Mouse (Mus musculus) ovary, postnatal 36 days (tissue): Measurements from ENCODE around the gene Ddit4.
"Not testable (repeated sequence)": the region's sequence is repeated elsewhere in the genome, so short reads cannot be mapped to it uniquely, and the experiment has no call there.

Experiments used
- DNase-seq: peaks from one replicate; pipeline ENCODE4 v3.0.0; 2022; ENCODE audit warnings: low spot score, mixed read lengths

Gene Ddit4

DNA sequence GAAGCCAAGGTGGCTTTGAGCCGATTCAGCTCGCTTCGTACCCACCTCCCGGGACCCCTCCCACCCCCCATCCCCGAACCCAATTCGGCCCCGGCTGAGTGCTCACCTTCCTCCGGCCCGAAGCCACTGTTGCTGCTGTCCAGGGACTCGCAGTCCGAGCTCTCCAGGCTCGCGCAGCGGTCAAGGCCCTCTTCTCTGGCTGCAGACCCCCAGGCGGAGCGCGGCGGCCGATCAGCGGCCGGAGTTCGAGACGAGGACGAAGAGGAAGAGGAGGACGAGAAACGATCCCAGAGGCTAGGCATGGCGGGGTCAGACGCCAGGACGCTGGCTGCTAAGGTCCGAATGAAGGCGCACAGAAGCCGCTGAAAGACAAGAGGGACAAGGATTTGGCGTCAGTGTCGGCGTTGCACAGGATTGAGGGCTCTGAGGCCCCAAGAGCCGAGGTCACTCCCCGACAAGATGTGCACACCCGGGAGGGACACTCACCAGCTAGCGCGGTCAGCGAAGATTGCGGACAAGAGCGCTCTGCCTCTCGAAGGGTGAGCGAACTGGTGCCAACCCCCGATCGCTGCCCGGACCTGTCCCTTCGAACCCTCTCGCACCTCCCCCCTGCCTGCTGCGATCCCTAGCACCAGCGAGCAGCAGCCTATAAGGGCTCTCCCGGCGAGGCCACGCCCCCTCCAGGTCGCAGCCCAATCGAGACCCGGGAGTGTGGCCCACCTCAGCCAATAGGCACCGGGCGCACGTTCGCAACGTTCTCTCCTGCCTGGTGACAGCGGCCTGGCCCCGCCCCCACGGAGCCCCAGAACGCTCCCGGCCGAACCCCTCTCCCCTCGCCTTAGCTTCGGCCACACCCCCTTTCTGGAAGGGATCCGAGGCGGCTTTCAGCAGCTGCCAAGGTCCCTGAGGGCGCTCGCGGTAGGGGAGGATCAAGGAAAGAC, at the start of gene Ddit4:
TSS of gene Ddit4 (minus strand) at position 624 of the 941 bp plus-strand sequence.
- DNase-seq, result peak; percentile 100

- no peak for DNase-seq
These were observed 47.4 kb upstream of the Ddit4 start for GRCm38 (mm10) chr10:59999057-59999456.

DNA sequence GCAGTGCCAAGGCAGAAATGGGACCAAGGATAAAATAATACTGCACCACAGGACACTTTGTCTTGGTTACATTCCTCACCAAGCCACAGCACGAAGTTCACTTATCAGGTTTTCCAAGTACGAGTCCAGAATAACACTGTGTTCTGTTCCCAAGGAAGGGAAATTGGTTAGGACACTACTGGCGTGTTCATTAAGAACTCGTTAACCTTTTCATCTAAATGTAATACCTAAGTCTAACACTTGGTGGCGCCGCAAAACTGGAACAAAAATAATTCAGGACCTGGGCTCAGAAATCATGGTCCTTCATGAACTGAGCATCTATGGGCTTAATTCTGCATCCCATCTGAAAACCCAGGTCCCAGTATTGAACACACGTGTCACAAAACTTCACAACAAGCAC, 46.0 kb upstream of the Ddit4 start:
- DNase-seq, result no peak

GRCm38 (mm10) chr10:59995889-59996288, 44.3 kb upstream of the Ddit4 start:
- DNase-seq, result no peak

GRCm38 (mm10) chr10:59993813-59994212, 42.2 kb upstream of the Ddit4 start:
- not testable (repeated sequence) for DNase-seq

DNA sequence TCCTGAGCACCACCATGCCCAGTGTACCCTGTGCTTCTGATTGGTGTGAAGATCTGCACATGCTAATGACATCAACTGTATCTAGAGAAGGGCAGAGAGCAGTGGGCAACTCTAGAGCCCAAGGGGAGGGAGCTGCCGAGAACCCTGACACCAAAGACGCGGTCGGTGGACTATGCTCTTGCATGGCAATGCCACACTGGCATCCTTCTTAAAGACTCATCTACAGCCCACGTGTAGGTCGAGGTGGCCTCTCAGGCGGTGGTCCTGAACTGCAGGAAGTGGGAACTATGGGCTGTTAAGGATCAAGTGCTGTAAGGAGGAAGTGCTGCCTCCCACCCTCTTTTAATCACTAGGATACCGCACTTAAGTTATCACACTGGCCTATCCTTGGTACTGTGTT, 40.4 kb upstream of the Ddit4 start:
- no peak for DNase-seq

- DNase-seq, result no peak
These were observed 39.7 kb upstream of the Ddit4 start for GRCm38 (mm10) chr10:59991262-59991880.

- no peak for DNase-seq
These were observed 38.8 kb upstream of the Ddit4 start for GRCm38 (mm10) chr10:59990393-59990792.

DNA sequence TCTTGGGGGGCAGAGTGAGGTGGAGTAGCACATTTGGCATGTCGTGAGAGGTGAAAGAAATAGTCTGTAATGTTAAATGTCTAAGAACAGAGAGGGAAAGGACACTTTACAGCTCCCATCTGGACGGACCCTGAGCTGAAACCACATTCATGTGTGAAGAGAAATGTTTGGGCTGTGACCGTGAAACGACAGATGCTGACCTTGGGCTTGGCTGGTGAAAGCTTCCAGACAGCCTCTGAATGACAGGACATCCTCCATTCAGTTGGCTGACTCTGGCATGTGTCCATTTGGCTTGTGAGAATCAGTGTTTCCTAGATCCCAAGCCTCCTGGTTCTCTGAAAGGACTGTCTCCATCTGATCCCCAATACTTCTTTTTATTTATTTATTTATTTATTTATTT, 36.4 kb upstream of the Ddit4 start:
- no peak for DNase-seq

DNA sequence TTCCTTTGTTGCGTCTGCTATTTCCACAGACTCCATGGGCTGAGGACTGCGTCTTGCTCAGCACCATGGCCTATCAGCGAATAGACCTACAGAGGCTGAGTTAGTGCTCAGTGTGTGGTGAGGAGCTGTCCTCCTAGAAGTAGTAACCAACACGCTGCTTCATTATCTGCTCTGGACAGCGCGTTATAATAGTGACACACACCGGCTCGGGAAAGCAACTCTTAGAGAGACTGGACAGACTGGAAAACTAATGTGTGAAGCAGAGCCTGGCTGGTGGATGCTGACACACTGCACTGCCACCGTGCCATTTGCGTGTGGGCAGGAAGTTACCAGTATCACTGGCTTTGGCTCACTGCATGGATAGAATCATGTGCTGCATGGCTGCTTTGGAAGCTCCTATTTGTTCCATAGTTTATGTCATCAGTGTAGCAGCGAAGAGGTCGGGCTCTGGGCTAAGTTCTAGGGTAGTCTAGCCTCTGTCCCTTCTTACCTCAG, 30.8 kb upstream of the Ddit4 start:
- DNase-seq, result no peak

DNA sequence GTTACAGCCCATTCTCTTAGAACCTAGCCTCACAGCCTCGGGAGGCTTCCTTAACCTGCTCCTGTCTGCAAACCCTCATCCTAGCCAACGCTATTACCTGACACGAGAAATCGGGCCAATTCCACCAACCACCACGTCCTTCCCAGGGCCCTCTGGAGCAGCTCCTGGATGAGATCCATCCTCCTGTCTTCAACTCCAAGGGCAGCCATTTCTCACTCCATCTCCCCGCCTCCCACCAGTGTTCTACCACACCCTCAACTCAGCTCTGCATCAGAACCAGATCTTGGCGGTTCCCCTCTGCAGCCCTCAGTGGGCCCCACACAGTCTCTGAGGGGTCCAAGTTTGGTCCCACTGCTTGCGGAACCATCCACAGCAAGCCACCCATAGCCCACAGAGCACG, 30.2 kb upstream of the Ddit4 start:
- no peak for DNase-seq

GRCm38 (mm10) chr10:59981336-59981735, 29.7 kb upstream of the Ddit4 start:
- no peak for DNase-seq

DNA sequence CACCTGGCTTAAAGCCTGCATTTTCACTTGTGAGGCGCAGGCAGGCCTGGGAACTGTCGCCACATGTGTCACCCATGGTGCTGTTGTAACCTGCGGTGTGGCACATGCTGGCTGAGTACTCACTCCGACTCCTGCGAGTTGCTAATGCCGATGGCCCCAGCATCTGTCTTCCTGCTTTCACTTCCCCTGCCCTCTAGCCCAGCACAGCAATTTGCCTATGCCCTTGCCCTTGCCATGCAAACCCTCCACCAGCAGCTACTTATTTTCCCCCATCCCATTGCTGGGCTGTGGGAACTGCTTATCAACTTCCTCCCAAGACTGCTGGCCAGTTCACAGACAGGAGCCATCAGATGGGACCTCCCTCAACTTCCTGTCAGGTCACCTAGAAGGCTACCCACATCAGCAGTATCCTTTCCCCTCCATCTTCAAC, 29.2 kb upstream of the Ddit4 start:
- DNase-seq, result no peak

- DNase-seq, result peak; percentile 76
These were observed 27.5 kb upstream of the Ddit4 start for GRCm38 (mm10) chr10:59978873-59979743.

DNA sequence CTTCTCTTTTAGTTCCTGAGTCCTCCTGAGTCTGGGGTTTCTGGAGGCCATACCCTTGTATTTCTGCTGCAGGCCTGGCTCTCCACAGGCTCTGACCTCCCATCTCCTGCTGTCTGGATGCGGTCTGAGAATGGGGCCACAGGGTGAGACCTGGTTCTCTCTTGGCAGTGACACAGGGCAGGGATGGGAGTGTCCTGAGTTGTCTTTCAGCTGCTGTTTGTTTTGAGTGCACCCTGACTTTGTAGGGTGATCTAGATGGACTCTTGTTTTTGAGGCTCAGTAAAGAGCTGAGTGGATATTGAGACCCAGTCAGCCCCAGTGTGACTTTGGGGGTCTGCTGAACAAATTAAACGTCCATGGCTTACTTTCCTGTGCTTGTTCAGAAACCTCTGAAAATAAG, 26.8 kb upstream of the Ddit4 start:
- DNase-seq, result no peak

GRCm38 (mm10) chr10:59977715-59978343, 26.2 kb upstream of the Ddit4 start:
- no peak for DNase-seq

DNA sequence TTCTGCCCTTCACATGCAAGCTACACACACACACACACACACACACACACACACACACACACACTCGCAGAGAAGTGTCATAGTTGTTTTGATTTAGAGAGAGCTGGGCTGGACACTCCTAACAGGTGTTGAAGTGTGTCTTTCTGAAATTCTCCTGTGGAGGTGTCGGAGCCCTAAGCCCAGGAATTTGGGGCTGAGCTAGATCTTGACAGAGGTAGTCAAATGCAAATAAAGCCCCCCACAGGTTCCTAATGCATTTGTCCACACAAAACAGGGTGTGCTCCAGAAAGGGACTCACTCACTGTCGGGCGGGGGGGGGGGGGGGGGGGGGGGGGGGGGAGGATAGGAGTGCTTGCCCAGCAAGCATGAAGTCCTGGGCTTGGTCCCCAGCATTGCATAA, 25.5 kb upstream of the Ddit4 start:
- DNase-seq, result no peak

GRCm38 (mm10) chr10:59974786-59975185, 23.2 kb upstream of the Ddit4 start:
- no peak for DNase-seq

GRCm38 (mm10) chr10:59974191-59974664, 22.6 kb upstream of the Ddit4 start:
- peak; percentile 68 for DNase-seq

- DNase-seq, result no peak
These were observed 21.8 kb upstream of the Ddit4 start for GRCm38 (mm10) chr10:59973400-59973799.

DNA sequence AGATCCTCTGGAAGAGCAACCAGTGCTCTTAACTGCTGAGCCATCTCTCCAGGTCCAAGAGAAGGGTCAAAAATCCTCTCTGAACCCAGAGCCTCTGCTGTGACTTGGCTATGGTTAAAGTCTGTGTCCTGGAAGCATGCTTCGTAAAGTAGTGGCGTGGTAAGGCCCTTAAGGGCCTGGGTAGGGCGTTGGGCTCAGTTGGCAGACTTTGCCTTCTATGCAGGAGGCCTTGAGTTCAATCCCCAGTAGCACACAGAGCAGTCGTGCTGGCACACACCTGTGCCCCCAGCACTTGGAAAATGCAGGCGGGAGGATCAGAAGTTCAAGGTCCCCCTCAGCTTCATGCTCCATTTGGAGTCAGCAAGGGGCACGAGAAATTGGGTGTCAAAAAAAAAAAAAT, 21.4 kb upstream of the Ddit4 start:
- DNase-seq, result no peak

DNA sequence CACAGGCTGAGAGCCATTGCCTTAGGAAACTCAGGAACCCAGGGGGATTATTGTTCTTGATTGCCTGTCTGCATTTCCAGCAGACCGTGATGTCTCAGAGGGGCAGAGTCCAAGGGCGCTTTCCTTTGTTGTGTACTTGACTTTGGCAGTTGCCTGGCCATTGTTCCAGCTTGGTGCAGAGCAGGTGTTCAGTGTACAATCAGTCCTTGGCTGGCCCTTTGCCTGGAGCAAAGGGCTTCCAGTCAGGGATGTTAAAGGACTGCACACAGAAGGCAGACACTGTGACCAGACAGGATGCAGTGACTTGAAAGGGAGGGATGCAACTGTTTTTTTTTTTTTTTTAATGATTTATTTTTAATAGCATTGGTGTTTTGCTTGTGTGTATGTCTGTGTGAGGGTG, 20.9 kb upstream of the Ddit4 start:
- peak; percentile 44 for DNase-seq
